Mouse (Mus musculus) heart, adult 2 months (tissue): ENCODE results near the gene Ddx23. TPM values are rescaled to one million over a fixed set of nuclear protein-coding genes. Genes with fewer than 3 reads are reported as not detected.

Experiments
- DNase-seq, 2 experiments: peaks; one replicate each; pipeline ENCODE4 v3.0.0; 2021
- H3K27ac ChIP-seq: fragments of 200-600 bp; 2 replicates; pipeline ENCODE4 v1.8.1; 2022
- H3K27me3 ChIP-seq: fragments of 200-500 bp; 2 replicates; pipeline ENCODE4 v1.6.1; 2012; ENCODE audit warnings: mild to moderate bottlenecking, low read length, inconsistent platforms, mixed read lengths; ENCODE audit not compliant: control insufficient read depth, insufficient read depth
- H3K36me3 ChIP-seq: fragments of 200-500 bp; 2 replicates; pipeline ENCODE4 v1.6.1; 2012; ENCODE audit warnings: low read length, inconsistent platforms; ENCODE audit not compliant: control insufficient read depth, insufficient read depth
- H3K4me1 ChIP-seq: fragments of 200-500 bp; 2 replicates; pipeline ENCODE4 v1.6.1; 2011; ENCODE audit warnings: low read length; ENCODE audit not compliant: control insufficient read depth, insufficient read depth
- H3K4me3 ChIP-seq: fragments of 200-600 bp; 2 replicates; pipeline ENCODE4 v1.8.1; 2022
- H3K79me2 ChIP-seq: fragments of 200-500 bp; replicated peaks from 2 replicates; pipeline ENCODE4 v1.6.1; 2012; ENCODE audit warnings: mild to moderate bottlenecking, inconsistent platforms, low read length, moderate library complexity, mixed read lengths; ENCODE audit not compliant: control insufficient read depth, insufficient read depth
- H3K9ac ChIP-seq: fragments of 200-500 bp; 2 replicates; pipeline ENCODE4 v1.6.1; 2012; ENCODE audit warnings: low read depth, mild to moderate bottlenecking, control low read depth, inconsistent platforms, low read length, mixed read lengths
- CTCF ChIP-seq: fragments of 200-600 bp; IDR thresholded peaks from 2 replicates; pipeline ENCODE4 v1.8.1; 2022; ENCODE audit warnings: antibody characterized with exemption, mild to moderate bottlenecking, moderate library complexity
- EP300 ChIP-seq: fragments of 200-500 bp; IDR thresholded peaks from 2 replicates; pipeline ENCODE4 v1.6.1; 2011; ENCODE audit warnings: low read depth, low read length, control low read depth; ENCODE audit not compliant: insufficient read depth
- POLR2A ChIP-seq: fragments of 200-500 bp; IDR thresholded peaks from 2 replicates; pipeline ENCODE4 v1.6.1; 2011; ENCODE audit warnings: mild to moderate bottlenecking, low read depth, low read length, control low read depth; ENCODE audit not compliant: insufficient read depth
- WGBS: fragments of 180-500 bp; shearing (Covaris S2); methylation state at CpG from one replicate; pipeline ENCODE4 v1.1.7; 2018; 5-methylcytosine and 5-hydroxymethylcytosine counted together
- intact Hi-C: fragments of 180-260 bp; cut with DNase I; formaldehyde crosslinking; loops from one replicate; pipeline ENCODE4 v1.15.1; 2025
- polyA plus RNA-seq: library from polyadenylated mRNA; depleted of rRNA; stranded (reverse); fragments of >200 nt; gene quantifications from 2 replicates; pipeline ENCODE4 v1.2.3, GENCODE M21; 2012
- total RNA-seq, 2 experiments: library from RNA; stranded (reverse); gene quantifications; 2 replicates each; pipeline ENCODE4 v1.2.3; 2021

The Ddx23 gene
- total and polyA plus RNA-seq, 3 experiments, result 18.9 to 55.4 (median 47.9) TPM

GRCm38 (mm10) chr15:98626487-98627212 is 36.0 kb downstream of the Ddx23 start:
- Histone ChIP-seq H3K36me3 (no peaks in the 10 kb centered on the region), H3K9ac (no peak overlapping the region), H3K4me3 (no peak overlapping the region), H3K27ac (no peak overlapping the region), H3K79me2 (no peaks in the 10 kb centered on the region), H3K4me1 (peaks cover under 1% of the 10 kb centered on the region; the same call in 1 of the 2 replicates), H3K27me3 (peaks cover 3% of the 10 kb centered on the region; the same call in 1 of the 2 replicates)
- WGBS, result 60% methylated on average over 7 of the region's 7 CpGs
- intact Hi-C loops, result no loop called here
- no peak for TF ChIP-seq EP300
- TF ChIP-seq POLR2A, result no peak
- no peak for TF ChIP-seq CTCF
- DNase-seq, result no peak

- no peak for TF ChIP-seq POLR2A
- no peak for TF ChIP-seq EP300
- no peak for DNase-seq
- Histone ChIP-seq H3K4me1 (no peaks in the 10 kb centered on the region; the same call in 1 of the 2 replicates), H3K79me2 (no peaks in the 10 kb centered on the region), H3K9ac (no peak overlapping the region), H3K27me3 (peaks cover 2% of the 10 kb centered on the region; the same call in 1 of the 2 replicates), H3K27ac (no peak overlapping the region), H3K4me3 (no peak overlapping the region), H3K36me3 (no peaks in the 10 kb centered on the region)
- intact Hi-C loops, result no loop called here
- 3% methylated on average over 8 of the region's 8 CpGs for WGBS
Observed at GRCm38 (mm10) chr15:98626078-98626477, 36.6 kb downstream of the Ddx23 start.

- Histone ChIP-seq H3K27ac (no peak overlapping the region), H3K79me2 (no peaks in the 10 kb centered on the region), H3K36me3 (no peaks in the 10 kb centered on the region), H3K9ac (no peak overlapping the region), H3K4me3 (no peak overlapping the region), H3K27me3 (no peaks in the 10 kb centered on the region), H3K4me1 (no peaks in the 10 kb centered on the region)
- intact Hi-C loops, result no loop called here
- DNase-seq, result no peak
- TF ChIP-seq POLR2A (no peak), CTCF (no peak), EP300 (no peak)
- WGBS, result 55% methylated on average over 5 of the region's 5 CpGs
Observed at GRCm38 (mm10) chr15:98623361-98623821, 39.3 kb downstream of the Ddx23 start.

GRCm38 (mm10) chr15:98622721-98623120 is 40.0 kb downstream of the Ddx23 start:
- H3K27ac ChIP-seq, result no peak overlapping the region
- H3K27me3 ChIP-seq, result no peaks in the 10 kb centered on the region
- intact Hi-C loops, result no loop called here
- no peaks in the 10 kb centered on the region for H3K4me1 ChIP-seq
- H3K4me3 ChIP-seq, result no peak overlapping the region
- H3K79me2 ChIP-seq, result no peaks in the 10 kb centered on the region
- no peak for TF ChIP-seq CTCF
- no peak for TF ChIP-seq EP300
- TF ChIP-seq POLR2A, result no peak
- H3K36me3 ChIP-seq, result no peaks in the 10 kb centered on the region
- DNase-seq, result no peak
- H3K9ac ChIP-seq, result no peak overlapping the region
- WGBS, result 45% methylated on average over 6 of the region's 6 CpGs

- H3K27me3 ChIP-seq, result no peaks in the 10 kb centered on the region
- H3K27ac ChIP-seq, result no peak overlapping the region
- WGBS, result 19% methylated on average over 7 of the region's 7 CpGs
- H3K79me2 ChIP-seq, result no peaks in the 10 kb centered on the region
- H3K4me3 ChIP-seq, result no peak overlapping the region
- DNase-seq, result no peak
- peaks cover 1% of the 10 kb centered on the region; the same call in 1 of the 2 replicates for H3K4me1 ChIP-seq
- no peaks in the 10 kb centered on the region for H3K36me3 ChIP-seq
- no peak for TF ChIP-seq CTCF
- no peak for TF ChIP-seq EP300
- no peak for TF ChIP-seq POLR2A
- H3K9ac ChIP-seq, result no peak overlapping the region
- intact Hi-C loops, result no loop called here
Observed at GRCm38 (mm10) chr15:98622199-98622598, 40.5 kb downstream of the Ddx23 start.

- 0 out of 2 replicates have a peak overlapping the region, but pooled peaks have one; percentile 29 for H3K9ac ChIP-seq
- under 1% methylated on average over 12 of the region's 12 CpGs for WGBS
- H3K36me3 ChIP-seq, result no peaks in the 10 kb centered on the region
- no peaks in the 10 kb centered on the region; the same call in 1 of the 2 replicates for H3K79me2 ChIP-seq
- no peaks in the 10 kb centered on the region for H3K27me3 ChIP-seq
- TF ChIP-seq CTCF (peak; percentile 98), POLR2A (no peak), EP300 (peak; percentile 79; the same call in 1 of the 2 replicates)
- H3K4me3 ChIP-seq, result no peak overlapping the region
- H3K27ac ChIP-seq, result no peak overlapping the region
- H3K4me1 ChIP-seq, result peaks cover 1% of the 10 kb centered on the region; the same call in 1 of the 2 replicates
- peak; percentile 74 to 90 for DNase-seq
- intact Hi-C loops, result loop anchor here (1.0 to 2.0 kb wide), 2 partner anchors 37 to 106 kb away; no protein-coding TSS in a partner anchor
Observed at GRCm38 (mm10) chr15:98617176-98617537, 45.5 kb downstream of the Ddx23 start.
